ENCODE assay signal across 34 mouse cellular contexts in the genomic region with DNA sequence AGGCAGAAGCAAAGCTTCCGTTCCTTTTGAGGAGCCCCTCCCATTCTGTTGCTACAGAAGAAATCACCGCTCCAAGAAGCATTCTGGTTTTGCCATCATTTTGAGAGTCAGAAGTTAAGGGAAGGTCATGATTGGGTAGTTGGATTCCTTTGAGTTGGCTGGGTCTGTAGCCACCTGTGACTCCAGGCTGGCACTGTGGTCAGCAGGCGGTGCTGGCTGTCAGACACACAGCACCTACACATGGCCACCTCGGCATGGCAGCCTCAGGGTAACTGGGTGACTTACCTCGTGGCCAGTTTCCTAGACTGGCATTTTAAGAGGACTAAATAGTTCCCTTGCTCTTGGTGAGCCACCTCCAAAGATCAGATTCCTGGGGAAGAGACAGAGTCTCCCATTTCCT. TPM values are rescaled to one million over a fixed set of nuclear protein-coding genes. Genes with fewer than 3 reads are reported as not detected.
"Had no signal": no experiment of that assay in that cellular context is flagged by ENCODE, and none has a peak within 500 bp of the region (broad histone marks: within the 10 kb centered on the region; RNA-seq: fewer than 3 reads in every experiment).

No protein-coding gene starts in this region.

- H3K36me3 ChIP-seq: limb, embryonic 10.5 days; limb, embryonic 12.5 days; limb, embryonic 13.5 days; limb, embryonic 15.5 days; liver, embryonic 12.5 days; liver, embryonic 13.5 days; liver, embryonic 15.5 days; lung, embryonic 15.5 days; midbrain, embryonic 10.5 days; midbrain, embryonic 12.5 days; midbrain, embryonic 13.5 days; midbrain, embryonic 15.5 days; neural tube, embryonic 12.5 days had no signal

- H3K27me3 ChIP-seq: limb, embryonic 13.5 days; limb, embryonic 15.5 days; liver, embryonic 12.5 days; liver, embryonic 13.5 days; liver, embryonic 15.5 days; lung, embryonic 15.5 days; midbrain, embryonic 12.5 days; midbrain, embryonic 13.5 days; midbrain, embryonic 15.5 days; neural tube, embryonic 12.5 days had no signal

- H3K9me3 ChIP-seq: limb, embryonic 10.5 days; limb, embryonic 12.5 days; limb, embryonic 13.5 days; limb, embryonic 15.5 days; liver, embryonic 12.5 days; liver, embryonic 13.5 days; liver, embryonic 15.5 days; lung, embryonic 15.5 days; midbrain, embryonic 10.5 days; midbrain, embryonic 12.5 days; midbrain, embryonic 13.5 days; midbrain, embryonic 15.5 days; neural tube, embryonic 12.5 days had no signal

- H3K4me2 ChIP-seq: limb, embryonic 12.5 days; limb, embryonic 13.5 days; limb, embryonic 15.5 days; liver, embryonic 11.5 days; liver, embryonic 12.5 days; liver, embryonic 13.5 days; liver, embryonic 15.5 days; lung, embryonic 14.5 days; lung, embryonic 15.5 days; midbrain, embryonic 11.5 days; midbrain, embryonic 12.5 days; midbrain, embryonic 13.5 days; midbrain, embryonic 15.5 days; neural tube, embryonic 12.5 days had no signal

- DNase-seq: left cerebral cortex, postnatal 4 days; liver; liver, embryonic 13.5 days; liver, postnatal 0 days; lung, adult 18-20 months; lung, adult 2 months; lung, embryonic 14.5 days; lung, postnatal 10 days; lung, postnatal 14 days; lung, postnatal 36 days; lung, postnatal 4 days; midbrain, embryonic 14.5 days had no signal

- ATAC-seq: liver, embryonic 12.5 days; liver, postnatal 0 days; lung, postnatal 0 days; midbrain, embryonic 13.5 days; midbrain, embryonic 15.5 days; midbrain, embryonic 16.5 days had no signal

- H3K4me1 ChIP-seq: limb, embryonic 10.5 days; limb, embryonic 12.5 days; limb, embryonic 13.5 days; limb, embryonic 15.5 days; liver, embryonic 12.5 days; liver, embryonic 13.5 days; liver, embryonic 15.5 days; lung, embryonic 15.5 days; midbrain, embryonic 10.5 days; midbrain, embryonic 12.5 days; midbrain, embryonic 13.5 days; midbrain, embryonic 15.5 days; neural tube, embryonic 12.5 days had no signal

- H3K27ac ChIP-seq: left cerebral cortex, adult 2 months; limb, embryonic 10.5 days; limb, embryonic 12.5 days; limb, embryonic 13.5 days; limb, embryonic 15.5 days; liver, embryonic 12.5 days; liver, embryonic 13.5 days; liver, embryonic 14.5 days; liver, embryonic 15.5 days; lung, embryonic 15.5 days; macrophage; midbrain, embryonic 10.5 days; midbrain, embryonic 12.5 days; midbrain, embryonic 13.5 days; midbrain, embryonic 15.5 days; neural tube, embryonic 12.5 days had no signal

- H3K4me3 ChIP-seq: left cerebral cortex, adult 2 months; limb, embryonic 10.5 days; limb, embryonic 12.5 days; limb, embryonic 13.5 days; limb, embryonic 15.5 days; liver, embryonic 12.5 days; liver, embryonic 13.5 days; liver, embryonic 15.5 days; lung, embryonic 15.5 days; midbrain, embryonic 10.5 days; midbrain, embryonic 12.5 days; midbrain, embryonic 13.5 days; midbrain, embryonic 15.5 days; neural tube, embryonic 12.5 days had no signal

RNA-seq across cellular contexts. Expression of a gene that starts 26.9 kb away (rescaled TPM):
- total RNA-seq: liver, adult 2 months; monocyte, adult 5-6 weeks had no signal
- polyA plus RNA-seq: liver, adult 2 months; neural tube, embryonic 11.5 days had no signal
